Mouse (Mus musculus): ENCODE measurements around the gene Tmem254a.
"Not testable (repeated sequence)": the region's sequence is repeated elsewhere in the genome, so short reads cannot be mapped to it uniquely, and the experiment has no call there.

The Tmem254a gene

GRCm38 (mm10) chr14:25927562-25927881 is at the start of gene Tmem254a:
Tmem254a (minus strand) TSS chr14:25927672.
- DNase-seq (ENCODE audit: low spot score), result not testable (repeated sequence)

DNA sequence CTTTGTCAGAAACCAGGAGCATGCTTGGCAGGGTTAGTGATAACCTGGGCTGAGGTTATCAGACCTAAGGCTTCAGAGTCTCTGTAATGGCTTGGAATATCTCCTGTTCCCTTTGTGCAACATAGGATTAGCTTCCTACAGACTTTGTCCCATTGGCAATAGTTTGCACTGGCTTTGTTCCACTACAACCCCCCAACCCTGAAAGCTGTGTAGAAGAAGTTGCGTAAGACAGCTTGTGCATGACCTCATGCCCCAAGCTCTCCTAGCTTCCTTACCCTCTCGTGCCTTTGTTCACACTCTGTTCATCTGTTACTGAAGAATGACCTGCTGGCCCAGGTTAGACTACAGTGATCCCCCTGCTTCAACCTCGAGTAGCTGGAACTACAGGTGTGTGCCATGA is 30.4 kb upstream of the Tmem254a start:
- not testable (repeated sequence) for DNase-seq (ENCODE audit: low spot score)

DNA sequence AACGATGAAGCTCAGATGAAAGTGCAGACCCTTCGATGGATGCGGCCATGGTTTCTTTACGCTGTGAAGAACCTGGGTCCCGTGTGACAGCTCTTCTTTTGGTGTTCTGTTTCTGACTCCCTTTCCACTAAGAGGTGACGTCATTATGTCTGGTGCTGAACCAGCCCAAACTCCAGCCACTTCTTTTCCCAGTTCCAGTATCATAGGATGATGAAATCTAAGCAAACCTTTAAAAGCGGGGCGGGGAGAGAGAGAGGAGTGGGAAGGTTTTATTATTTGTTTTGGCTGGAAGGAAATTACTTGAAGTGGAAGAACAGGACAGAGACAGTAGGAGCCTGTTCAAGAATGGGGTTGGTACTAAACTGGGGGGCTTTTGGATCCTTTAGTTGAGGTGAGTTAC is 10.5 kb upstream of the Tmem254a start, which contains the start of gene Cphx1:
TSS of gene Cphx1 (plus strand) at position 301 of the 400 bp plus-strand sequence.
- DNase-seq (ENCODE audit: low spot score), result not testable (repeated sequence)

- not testable (repeated sequence) for DNase-seq (ENCODE audit: low spot score)
Observed at GRCm38 (mm10) chr14:25936867-25937630, 9.6 kb upstream of the Tmem254a start.

GRCm38 (mm10) chr14:25926814-25927561 is 484 bp downstream of the Tmem254a start:
- not testable (repeated sequence) for DNase-seq (ENCODE audit: low spot score)

GRCm38 (mm10) chr14:25918427-25919170 is 8.9 kb downstream of the Tmem254a start:
- DNase-seq (ENCODE audit: low spot score), result not testable (repeated sequence)

DNA sequence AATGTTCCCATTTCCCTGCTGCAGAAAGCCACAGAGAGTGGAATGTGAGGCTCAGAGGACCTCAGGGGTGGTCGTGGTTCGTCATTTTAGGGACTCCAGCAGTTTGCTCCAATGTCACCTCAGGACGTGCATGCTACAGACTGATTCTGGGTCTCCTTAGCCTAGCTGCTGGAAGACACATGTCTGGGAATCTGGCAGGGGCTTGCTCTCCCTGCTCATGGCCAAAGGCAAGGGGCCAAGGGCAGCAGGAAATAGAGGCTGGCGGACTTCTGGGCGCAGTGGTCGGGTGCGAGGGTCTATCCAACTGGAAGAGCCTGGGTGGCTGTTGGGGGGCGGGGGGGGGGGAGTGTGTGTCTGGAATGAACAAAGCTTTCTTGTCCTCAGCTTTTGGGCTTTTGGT is 18.5 kb downstream of the Tmem254a start:
- not testable (repeated sequence) for DNase-seq (ENCODE audit: low spot score)

DNA sequence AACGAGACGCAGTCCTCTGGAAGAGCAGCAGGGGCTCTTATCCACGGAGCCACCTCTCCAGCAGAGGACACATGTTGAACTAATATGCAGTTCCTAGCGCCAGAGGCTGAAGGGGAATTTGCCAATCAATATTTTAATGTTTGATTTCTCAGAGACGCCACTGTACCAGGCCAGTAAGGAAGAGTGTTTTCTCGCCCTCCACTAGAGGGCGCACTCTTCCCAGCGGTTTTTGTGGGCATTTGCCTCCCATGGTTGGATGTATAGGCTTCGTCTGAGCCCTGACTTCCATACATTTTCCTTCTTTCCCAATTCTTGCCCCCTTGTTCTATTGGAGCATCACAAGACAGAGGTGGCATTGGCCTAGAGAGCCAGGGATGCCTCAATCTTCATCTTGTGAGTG is 20.2 kb downstream of the Tmem254a start:
- DNase-seq (ENCODE audit: low spot score), result not testable (repeated sequence)

DNA sequence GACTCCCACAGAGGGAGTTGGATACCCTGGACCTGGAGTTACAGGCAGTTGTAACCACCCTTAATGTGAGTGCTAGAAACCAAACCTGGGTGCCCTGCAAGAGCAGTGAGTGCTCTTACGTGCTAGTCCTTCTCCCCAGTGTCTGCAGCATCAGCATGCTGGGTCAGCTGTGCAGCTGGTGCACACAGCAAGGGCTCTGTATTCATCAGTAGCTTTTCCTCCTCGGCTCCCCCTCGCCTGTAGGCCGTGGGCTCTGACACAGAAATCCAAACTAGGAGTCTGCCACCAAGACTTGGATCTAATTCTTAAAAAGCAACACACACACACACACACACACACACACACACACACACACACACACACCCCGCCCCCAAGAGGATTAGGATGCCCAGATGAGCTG is 22.2 kb downstream of the Tmem254a start:
- not testable (repeated sequence) for DNase-seq (ENCODE audit: low spot score)

GRCm38 (mm10) chr14:25903000-25903399 is 24.5 kb downstream of the Tmem254a start, which contains the start of gene Plac9a:
Plac9a (minus strand) TSS chr14:25903100.
- DNase-seq (ENCODE audit: low spot score), result not testable (repeated sequence)

GRCm38 (mm10) chr14:25895686-25896085 is 31.8 kb downstream of the Tmem254a start:
- not testable (repeated sequence) for DNase-seq (ENCODE audit: low spot score)

- DNase-seq (ENCODE audit: low spot score), result not testable (repeated sequence)
Observed at GRCm38 (mm10) chr14:25894566-25894965, 32.9 kb downstream of the Tmem254a start.

DNA sequence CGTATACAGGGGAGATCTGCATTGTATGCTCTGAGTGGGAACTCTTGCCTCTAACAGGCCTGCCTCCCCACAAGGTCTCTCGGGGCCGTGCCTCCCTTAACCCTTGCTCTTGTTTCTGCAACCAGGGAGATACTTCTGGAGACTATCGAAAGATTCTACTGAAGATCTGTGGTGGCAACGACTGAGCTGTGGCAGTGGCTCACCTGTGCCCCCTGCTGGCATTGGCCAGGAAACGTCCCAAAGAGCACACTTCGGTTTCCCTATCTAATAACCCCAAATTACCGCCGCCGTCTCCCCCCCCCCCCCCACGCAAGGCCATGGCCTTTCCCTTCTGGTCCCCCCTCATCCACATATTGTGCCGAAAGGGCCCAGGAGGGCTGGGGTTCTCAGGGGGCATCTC is 41.6 kb downstream of the Tmem254a start:
- DNase-seq (ENCODE audit: low spot score), result not testable (repeated sequence)

GRCm38 (mm10) chr14:25881769-25882168 is 45.7 kb downstream of the Tmem254a start:
- not testable (repeated sequence) for DNase-seq (ENCODE audit: low spot score)

DNA sequence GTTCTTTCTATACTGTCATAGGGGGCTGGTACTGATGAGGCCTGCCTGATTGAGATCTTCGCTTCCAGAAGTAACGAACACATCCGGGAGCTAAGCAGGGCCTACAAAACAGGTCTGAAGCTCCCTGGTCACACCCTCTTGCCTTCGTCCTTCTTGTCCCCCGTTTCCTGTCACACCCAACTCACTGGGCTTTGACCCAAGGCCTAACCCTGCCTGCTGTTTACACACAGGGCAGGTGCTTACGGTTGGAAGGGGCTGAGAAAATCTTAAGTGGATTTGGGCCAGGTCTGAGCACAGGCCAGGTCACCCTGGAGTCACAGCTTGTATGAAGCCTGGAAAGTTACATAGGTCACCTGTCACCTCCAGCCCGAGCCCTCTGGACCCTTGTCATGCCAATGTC is 50.8 kb downstream of the Tmem254a start:
- DNase-seq (ENCODE audit: low spot score), result not testable (repeated sequence)
